Mouse (Mus musculus) megakaryocyte, embryonic 14.5 days (primary cell): ENCODE measurements around the gene Igf1r. TPM values are rescaled to one million over a fixed set of nuclear protein-coding genes. Genes with fewer than 3 reads are reported as not detected.

Experiments used
- H3K27me3 ChIP-seq: replicated peaks from 2 replicates; pipeline ENCODE3; 2012; ENCODE audit warnings: inconsistent platforms
- H3K36me3 ChIP-seq: replicated peaks from 2 replicates; pipeline ENCODE3; 2012; ENCODE audit warnings: low read length, inconsistent platforms, mixed read lengths
- H3K4me1 ChIP-seq: 2 replicates; pipeline ENCODE4 v1.6.1; 2012; ENCODE audit warnings: inconsistent platforms
- H3K4me3 ChIP-seq: replicated peaks from 2 replicates; pipeline ENCODE3; 2012; ENCODE audit warnings: moderate library complexity, mild to moderate bottlenecking, inconsistent platforms
- H3K9me3 ChIP-seq: 2 replicates; pipeline ENCODE4 v1.6.1; 2012; ENCODE audit warnings: inconsistent platforms
- FLI1 ChIP-seq: IDR thresholded peaks from 2 replicates; pipeline ENCODE4 v1.6.1; 2012; ENCODE audit warnings: low read length, inconsistent platforms, mixed read lengths
- GATA1 ChIP-seq: IDR thresholded peaks from 3 replicates; pipeline ENCODE4 v1.6.1; 2012; ENCODE audit warnings: mixed read lengths, low read length, inconsistent platforms, borderline replicate concordance
- polyA plus RNA-seq: library from polyadenylated mRNA; stranded (reverse); fragments of >175 nt; gene quantifications from 2 replicates; pipeline ENCODE4 v1.2.3, GENCODE M21; 2012; ENCODE audit warnings: low replicate concordance; ENCODE audit not compliant: insufficient read depth

Igf1r gene
- polyA plus RNA-seq, 1 experiment, result 8.7 TPM

DNA sequence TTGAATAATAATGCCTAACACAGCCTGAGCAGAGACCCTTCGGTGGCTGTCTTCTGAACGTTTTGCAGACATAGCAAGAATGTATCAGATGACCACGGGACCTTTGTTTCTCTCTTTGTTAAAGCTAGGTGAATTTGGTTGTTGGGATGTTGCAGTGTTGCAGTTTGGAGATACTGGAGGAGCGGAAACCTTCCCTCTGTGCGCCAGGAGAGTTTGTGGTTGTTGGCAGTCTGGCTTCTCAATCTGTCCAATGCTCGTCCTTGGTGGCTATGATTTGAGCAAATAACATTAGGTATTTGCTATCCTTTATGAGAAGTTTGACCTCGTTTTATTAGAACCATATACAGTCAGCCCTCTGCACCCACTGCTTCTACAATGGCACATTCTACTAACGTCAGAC, 30.2 kb downstream of the Igf1r start:
- TF ChIP-seq FLI1 (no peak), GATA1 (no peak)
- peaks cover 5% of the 10 kb centered on the region for H3K36me3 ChIP-seq
- H3K4me1 ChIP-seq, result peaks cover 73% of the 10 kb centered on the region
- H3K9me3 ChIP-seq, result no peaks in the 10 kb centered on the region
- no peaks in the 10 kb centered on the region for H3K27me3 ChIP-seq
- no peak overlapping the region for H3K4me3 ChIP-seq

DNA sequence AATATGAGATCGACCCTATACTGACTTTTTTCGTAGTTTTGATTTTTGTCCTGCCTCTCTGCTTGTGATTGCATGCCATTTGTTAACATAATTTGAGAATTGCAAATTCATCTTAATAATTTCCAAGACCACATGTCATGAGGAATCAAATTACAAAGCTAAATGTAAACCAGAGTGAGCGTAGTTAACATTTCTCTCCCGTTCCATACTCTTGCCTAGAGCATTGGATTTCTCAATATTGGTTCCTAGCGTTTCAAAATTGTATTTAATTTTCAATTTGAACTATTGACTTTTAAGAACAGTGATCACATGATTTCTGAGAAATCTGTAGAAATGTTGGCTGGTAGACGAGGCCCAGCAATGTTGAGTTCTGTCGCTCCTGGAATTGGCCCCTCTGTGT, 30.8 kb downstream of the Igf1r start:
- peaks cover 11% of the 10 kb centered on the region for H3K36me3 ChIP-seq
- H3K9me3 ChIP-seq, result no peaks in the 10 kb centered on the region
- no peak for TF ChIP-seq FLI1
- TF ChIP-seq GATA1, result no peak
- H3K27me3 ChIP-seq, result no peaks in the 10 kb centered on the region
- H3K4me1 ChIP-seq, result peaks cover 73% of the 10 kb centered on the region
- no peak overlapping the region for H3K4me3 ChIP-seq

DNA sequence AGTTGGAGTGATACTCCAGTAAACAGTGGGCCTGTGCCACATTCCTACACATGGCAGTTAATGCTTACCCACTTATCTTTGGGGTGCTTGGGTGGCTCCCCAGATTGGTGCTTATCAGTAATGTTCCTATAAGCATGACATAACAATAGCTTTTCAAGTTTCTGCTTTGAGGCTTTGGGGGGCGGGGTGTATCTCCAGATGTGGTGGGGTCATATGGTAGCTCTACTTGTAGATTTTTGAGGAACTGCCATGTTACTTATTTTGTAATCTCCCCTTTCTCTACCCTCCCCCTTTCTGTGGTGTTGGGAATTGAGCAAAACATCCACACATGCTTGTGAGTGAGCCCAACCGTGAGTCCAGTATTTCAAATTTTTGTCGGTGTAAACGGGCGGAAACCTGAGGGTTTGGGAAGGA, 32.4 kb downstream of the Igf1r start:
- Histone ChIP-seq H3K4me1 (peaks cover 81% of the 10 kb centered on the region), H3K27me3 (no peaks in the 10 kb centered on the region), H3K4me3 (peak overlapping the region; percentile 26), H3K9me3 (no peaks in the 10 kb centered on the region), H3K36me3 (peaks cover 18% of the 10 kb centered on the region)
- TF ChIP-seq FLI1, result no peak

DNA sequence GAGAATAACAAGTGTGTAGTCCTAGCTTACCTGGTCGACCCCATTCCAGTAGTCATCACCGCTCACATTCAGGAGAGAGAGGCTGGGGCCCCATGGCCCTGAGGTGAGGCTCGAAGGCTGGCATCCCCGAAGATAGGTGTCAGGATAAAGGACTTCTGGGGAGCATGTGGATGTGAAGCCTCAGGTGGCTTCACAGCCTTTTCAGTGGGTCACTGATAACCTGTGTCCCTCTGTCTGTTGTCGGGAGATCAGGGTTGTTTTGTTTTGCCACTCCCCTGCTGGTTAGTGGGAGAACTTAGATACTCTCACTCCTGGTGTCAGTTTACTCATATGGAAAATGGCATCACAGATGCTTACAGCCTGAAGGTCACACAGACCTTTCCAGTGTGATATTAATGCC, 32.9 kb downstream of the Igf1r start:
- Histone ChIP-seq H3K4me1 (peaks cover 82% of the 10 kb centered on the region), H3K9me3 (no peaks in the 10 kb centered on the region), H3K4me3 (peak overlapping the region; percentile 26), H3K27me3 (no peaks in the 10 kb centered on the region), H3K36me3 (peaks cover 18% of the 10 kb centered on the region)
- no peak for TF ChIP-seq FLI1
- no peak for TF ChIP-seq GATA1

DNA sequence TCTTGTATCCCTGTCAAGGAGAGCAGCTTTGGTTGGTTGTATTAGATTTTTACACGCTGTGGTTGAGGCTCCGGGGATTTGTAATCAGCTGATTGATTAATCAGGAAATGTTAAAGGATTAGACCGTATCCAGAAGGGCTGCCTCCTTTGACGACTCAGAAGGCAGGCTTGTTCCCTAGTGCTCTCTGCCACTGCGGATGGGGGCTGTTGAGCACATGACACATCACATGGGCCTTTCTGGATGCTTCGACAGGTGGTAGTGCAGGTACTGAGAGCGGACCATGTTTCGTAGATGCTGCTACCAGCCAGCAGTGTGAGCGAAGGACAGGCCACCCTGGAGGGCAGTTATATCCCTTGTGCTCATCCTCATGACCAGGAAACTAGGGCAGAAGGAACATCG, 33.6 kb downstream of the Igf1r start:
- H3K27me3 ChIP-seq, result no peaks in the 10 kb centered on the region
- H3K36me3 ChIP-seq, result peaks cover 18% of the 10 kb centered on the region
- no peak overlapping the region for H3K4me3 ChIP-seq
- TF ChIP-seq FLI1 (no peak), GATA1 (no peak)
- peaks cover 83% of the 10 kb centered on the region for H3K4me1 ChIP-seq
- H3K9me3 ChIP-seq, result no peaks in the 10 kb centered on the region

DNA sequence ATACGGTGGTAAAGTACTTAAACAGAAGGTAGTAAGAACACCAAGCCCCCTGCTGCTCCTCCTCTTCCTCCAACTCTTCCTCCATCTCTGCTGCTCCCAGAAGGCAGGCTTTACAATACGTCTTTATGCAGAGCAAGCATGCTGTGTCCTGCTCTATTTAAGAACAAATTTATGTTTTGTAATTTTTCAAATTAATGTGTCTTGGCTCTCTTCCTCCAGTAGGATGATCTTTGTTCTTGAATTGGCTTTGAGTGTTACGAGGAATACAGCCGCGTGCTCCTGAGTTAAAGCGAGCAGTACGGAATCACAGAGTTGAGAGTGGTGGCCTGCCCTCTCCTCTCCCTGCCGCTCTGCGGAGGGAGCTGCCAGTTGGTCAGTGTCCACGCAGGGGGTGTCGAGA, 34.2 kb downstream of the Igf1r start:
- Histone ChIP-seq H3K9me3 (no peaks in the 10 kb centered on the region), H3K36me3 (peaks cover 18% of the 10 kb centered on the region), H3K27me3 (no peaks in the 10 kb centered on the region), H3K4me1 (peaks cover 83% of the 10 kb centered on the region), H3K4me3 (no peak overlapping the region)
- TF ChIP-seq FLI1, result no peak
- TF ChIP-seq GATA1, result no peak

DNA sequence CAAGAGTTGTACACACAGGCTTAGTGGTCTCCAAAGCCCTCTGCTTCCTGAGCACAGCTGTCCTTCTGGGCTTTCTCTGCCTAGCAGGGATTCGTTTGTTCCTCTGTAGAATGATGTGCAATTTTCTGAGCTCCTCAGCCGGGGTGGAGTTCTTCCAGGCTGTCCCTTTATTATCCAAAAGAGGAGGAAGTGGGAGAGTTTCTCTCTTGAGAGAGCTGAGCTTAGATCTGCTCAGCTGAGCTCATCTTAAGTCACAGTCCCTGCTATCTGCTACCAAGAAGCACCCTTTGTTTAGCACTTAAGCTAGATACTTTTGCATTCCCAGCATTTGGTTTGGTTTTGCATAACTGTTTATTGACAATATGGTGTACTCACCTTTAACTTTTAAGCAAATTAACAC, 36.7 kb downstream of the Igf1r start:
- no peak for TF ChIP-seq FLI1
- no peak for TF ChIP-seq GATA1
- Histone ChIP-seq H3K27me3 (no peaks in the 10 kb centered on the region), H3K36me3 (peaks cover 18% of the 10 kb centered on the region), H3K4me3 (peak overlapping the region; percentile 79), H3K4me1 (peaks cover 85% of the 10 kb centered on the region), H3K9me3 (no peaks in the 10 kb centered on the region)

DNA sequence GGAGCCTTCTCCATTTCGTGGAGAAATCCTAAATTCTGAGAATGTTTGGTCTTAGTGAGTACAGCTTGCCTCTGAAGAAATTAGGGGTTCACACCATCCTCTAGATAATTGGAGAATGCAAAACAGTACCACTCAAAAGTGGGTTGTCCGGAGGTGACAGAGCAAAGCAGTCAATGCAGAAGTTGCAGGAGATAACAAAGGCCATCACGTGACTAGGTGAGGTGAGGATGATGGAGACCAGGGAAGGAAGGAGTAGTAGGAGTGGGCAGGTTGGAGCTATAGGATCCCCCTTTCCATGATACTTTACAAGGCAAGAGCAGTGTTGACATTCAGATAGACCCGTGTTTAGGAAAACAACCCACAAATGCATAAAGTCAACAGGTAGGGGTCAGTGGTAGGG, 41.0 kb downstream of the Igf1r start:
- Histone ChIP-seq H3K9me3 (no peaks in the 10 kb centered on the region), H3K4me1 (peaks cover 90% of the 10 kb centered on the region), H3K36me3 (peaks cover 11% of the 10 kb centered on the region), H3K27me3 (no peaks in the 10 kb centered on the region), H3K4me3 (no peak overlapping the region)
- TF ChIP-seq GATA1 (no peak), FLI1 (no peak)

DNA sequence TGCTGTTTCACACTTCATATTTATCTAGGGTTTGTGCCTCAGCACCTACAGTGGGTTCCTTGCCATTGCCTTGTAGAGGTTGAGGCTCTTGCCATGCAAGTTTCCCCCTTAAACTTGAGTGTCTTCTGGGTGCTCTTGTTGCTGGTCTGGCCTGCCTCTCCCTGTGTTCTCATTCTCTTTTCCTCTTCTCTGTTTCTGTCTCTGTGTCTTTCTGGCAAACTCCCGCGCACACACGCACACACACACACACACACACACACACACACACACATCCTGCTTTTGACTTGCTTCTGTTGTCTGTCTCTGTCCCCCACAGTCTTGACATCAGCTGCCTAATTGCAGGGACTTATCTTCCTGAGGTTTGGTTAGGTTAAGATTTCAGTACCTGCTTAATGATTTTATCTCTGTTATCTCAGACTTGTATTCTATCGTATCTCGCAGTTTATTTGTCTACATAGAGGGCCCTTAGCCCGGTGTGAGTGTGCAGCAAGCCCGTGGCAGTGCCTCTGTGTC, 41.8 kb downstream of the Igf1r start:
- H3K27me3 ChIP-seq, result no peaks in the 10 kb centered on the region
- peaks cover 90% of the 10 kb centered on the region for H3K4me1 ChIP-seq
- no peak for TF ChIP-seq FLI1
- TF ChIP-seq GATA1, result no peak

DNA sequence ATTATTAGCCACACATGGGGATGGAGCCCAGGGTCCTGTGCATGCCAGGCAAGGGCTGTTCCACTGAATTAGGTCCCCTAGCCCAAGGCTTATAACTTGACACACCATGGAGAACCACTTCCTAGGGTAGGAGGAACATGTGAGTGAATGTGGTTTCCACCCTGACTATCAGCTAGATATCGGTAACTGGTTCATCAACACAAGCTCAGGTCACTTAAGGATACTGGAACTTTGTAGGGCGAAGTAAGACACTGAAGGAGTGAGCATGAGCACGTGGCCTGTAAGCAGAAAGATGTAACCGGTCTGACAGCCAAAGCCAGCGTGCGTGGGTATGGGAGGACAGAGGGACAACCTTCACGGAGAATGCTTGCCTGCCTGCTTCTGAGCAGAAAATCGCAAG, 42.6 kb downstream of the Igf1r start:
- H3K4me3 ChIP-seq, result peak overlapping the region; percentile 58
- TF ChIP-seq FLI1 (no peak), GATA1 (no peak)
- H3K9me3 ChIP-seq, result 0 out of 2 replicates have a peak, but pooled peaks cover 2% of the 10 kb centered on the region
- peaks cover 7% of the 10 kb centered on the region for H3K36me3 ChIP-seq
- H3K27me3 ChIP-seq, result no peaks in the 10 kb centered on the region
- H3K4me1 ChIP-seq, result peaks cover 91% of the 10 kb centered on the region

More for the DNA sequence above, 41.8 kb downstream of the Igf1r start:
- H3K36me3 ChIP-seq, result peaks cover 7% of the 10 kb centered on the region
- H3K4me3 ChIP-seq, result no peak overlapping the region
- no peaks in the 10 kb centered on the region for H3K9me3 ChIP-seq

DNA sequence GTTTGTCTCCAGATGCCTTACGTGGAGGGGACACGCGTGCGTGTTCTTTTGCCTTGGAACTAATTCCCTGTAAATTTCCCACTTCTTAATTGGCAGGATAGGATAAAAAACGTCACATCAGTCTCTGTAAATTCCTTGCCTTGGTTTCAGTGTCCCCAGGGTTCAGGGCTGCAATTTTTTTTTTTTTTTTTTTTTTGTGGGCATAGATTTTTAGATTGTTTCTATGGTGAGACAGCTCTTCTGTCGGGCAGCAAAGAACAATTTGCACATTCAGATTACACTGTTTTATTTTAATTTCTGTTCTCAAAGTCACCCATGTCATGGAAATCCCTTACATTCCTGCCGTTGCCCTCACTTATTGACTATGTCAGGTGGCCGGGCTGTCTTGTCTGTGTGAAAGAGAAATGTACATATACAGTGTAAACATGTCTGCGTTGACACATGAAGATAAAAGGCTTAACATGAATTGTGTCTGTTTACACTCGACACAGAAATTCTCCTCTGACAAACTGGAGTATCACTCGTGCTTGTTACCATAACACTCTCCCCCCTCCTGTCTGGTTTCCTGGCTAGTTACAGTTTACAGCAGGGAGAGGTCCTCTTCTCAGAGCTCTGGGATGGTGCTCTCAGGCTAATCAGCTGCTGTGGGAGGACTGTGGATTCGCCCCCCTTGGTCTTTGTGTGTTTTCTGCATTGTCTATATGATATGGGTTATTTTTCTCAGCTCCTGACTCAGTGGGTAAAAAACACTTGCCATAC, 43.8 kb downstream of the Igf1r start:
- Histone ChIP-seq H3K27me3 (no peaks in the 10 kb centered on the region), H3K9me3 (0 out of 2 replicates have a peak, but pooled peaks cover 7% of the 10 kb centered on the region), H3K4me3 (peak overlapping the region; percentile 50), H3K36me3 (peaks cover 17% of the 10 kb centered on the region), H3K4me1 (peaks cover 96% of the 10 kb centered on the region)
- TF ChIP-seq GATA1 (no peak), FLI1 (no peak)
